Mouse (Mus musculus) thymus, adult 2 months (tissue): ENCODE data around the gene Rapgef3. TPM values are rescaled to one million over a fixed set of nuclear protein-coding genes. Genes with fewer than 3 reads are reported as not detected.

Source experiments
- DNase-seq: peaks from one replicate; pipeline ENCODE4 v3.0.0; 2021
- H3K27ac ChIP-seq: fragments of 200-500 bp; 2 replicates; pipeline ENCODE4 v1.5.1; 2012; ENCODE audit warnings: low read length, control low read depth; ENCODE audit not compliant: control insufficient read depth, insufficient read depth
- H3K27me3 ChIP-seq: fragments of 200-500 bp; 2 replicates; pipeline ENCODE4 v1.6.1; 2012; ENCODE audit warnings: mild to moderate bottlenecking, low read length, moderate library complexity, mixed read lengths; ENCODE audit not compliant: control insufficient read depth, insufficient read depth
- H3K36me3 ChIP-seq: fragments of 200-500 bp; 2 replicates; pipeline ENCODE4 v1.6.1; 2012; ENCODE audit warnings: mild to moderate bottlenecking, low read length, moderate library complexity; ENCODE audit not compliant: control insufficient read depth, insufficient read depth
- H3K4me1 ChIP-seq: fragments of 200-500 bp; replicated peaks from 2 replicates; pipeline ENCODE4 v1.6.1; 2012; ENCODE audit warnings: low read length; ENCODE audit not compliant: control insufficient read depth, insufficient read depth
- H3K4me3 ChIP-seq: fragments of 200-500 bp; 2 replicates; pipeline ENCODE4 v1.5.1; 2012; ENCODE audit warnings: mild to moderate bottlenecking, low read length, control low read depth, moderate library complexity; ENCODE audit not compliant: control insufficient read depth, insufficient read depth
- CTCF ChIP-seq: fragments of 200-500 bp; IDR thresholded peaks from 2 replicates; pipeline ENCODE4 v1.5.1; 2012; ENCODE audit warnings: mild to moderate bottlenecking, control low read depth, low read length, moderate library complexity, borderline replicate concordance; ENCODE audit not compliant: control insufficient read depth, poor library complexity, insufficient read depth; ENCODE audit errors: extremely low read depth
- POLR2A ChIP-seq: fragments of 200-500 bp; IDR thresholded peaks from 2 replicates; pipeline ENCODE4 v1.6.1; 2012; ENCODE audit warnings: mild to moderate bottlenecking, low read length, control low read depth, moderate library complexity; ENCODE audit not compliant: control insufficient read depth, poor library complexity, insufficient read depth; ENCODE audit errors: extremely low read depth
- WGBS: fragments of 180-500 bp; shearing (Covaris S2); methylation state at CpG from one replicate; pipeline ENCODE4 v1.1.7; 2018; 5-methylcytosine and 5-hydroxymethylcytosine counted together
- polyA plus RNA-seq: library from polyadenylated mRNA; depleted of rRNA; stranded (reverse); fragments of >200 nt; gene quantifications from 2 replicates; pipeline ENCODE4 v1.2.3, GENCODE M21; 2012

Rapgef3 gene
- polyA plus RNA-seq, 1 experiment, result 276 TPM

DNA sequence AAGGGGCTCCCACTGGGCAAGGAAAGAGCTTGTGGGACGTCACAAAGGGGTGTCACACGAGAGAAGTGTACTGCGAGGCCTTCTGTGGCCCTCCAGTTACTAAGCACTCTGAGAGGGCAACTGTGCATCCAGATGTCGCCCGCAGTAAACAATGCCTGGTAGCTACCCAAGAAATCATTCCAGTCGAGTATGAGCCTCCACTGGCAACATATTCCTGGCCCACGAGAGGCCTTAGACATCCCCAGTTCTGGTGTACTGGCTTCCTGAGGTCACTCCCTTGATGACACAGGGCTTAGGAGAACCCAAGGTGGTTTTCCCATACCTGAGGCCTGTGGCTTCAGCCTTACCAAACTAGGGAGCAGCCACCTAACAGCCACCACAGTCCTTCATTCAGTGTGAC is 45.1 kb upstream of the Rapgef3 start:
- Histone ChIP-seq H3K4me3 (no peak overlapping the region), H3K27me3 (no peaks in the 10 kb centered on the region), H3K4me1 (peaks cover 36% of the 10 kb centered on the region), H3K27ac (no peak overlapping the region), H3K36me3 (peaks cover 57% of the 10 kb centered on the region)
- no peak for DNase-seq
- 91% methylated on average over 7 of the region's 7 CpGs for WGBS
- no peak for TF ChIP-seq CTCF
- no peak for TF ChIP-seq POLR2A

DNA sequence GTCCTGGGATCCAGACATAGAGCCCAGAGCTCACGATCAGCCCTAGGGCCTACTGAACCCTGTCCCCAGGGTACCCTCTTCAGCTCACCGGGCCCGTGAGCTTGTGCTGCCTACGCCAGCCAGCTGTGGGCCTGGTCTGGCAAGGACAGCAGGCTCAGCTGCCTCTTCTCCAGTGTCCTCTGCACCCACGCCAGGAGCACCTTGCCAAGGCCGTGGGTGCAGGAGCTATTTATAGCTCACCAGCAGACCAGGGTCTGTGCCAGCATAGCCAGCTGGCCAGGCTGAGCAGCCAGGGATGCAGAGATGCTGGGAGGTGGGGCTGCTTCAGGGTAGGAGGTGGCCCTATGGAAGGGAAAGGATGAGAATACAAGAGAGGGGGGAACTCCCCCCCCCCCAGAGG is 44.4 kb upstream of the Rapgef3 start:
- no peak overlapping the region for H3K4me3 ChIP-seq
- WGBS, result 76% methylated on average over 6 of the region's 6 CpGs
- peaks cover 29% of the 10 kb centered on the region for H3K4me1 ChIP-seq
- no peaks in the 10 kb centered on the region for H3K27me3 ChIP-seq
- TF ChIP-seq POLR2A, result no peak
- no peak for TF ChIP-seq CTCF
- no peak overlapping the region for H3K27ac ChIP-seq
- DNase-seq, result no peak
- peaks cover 64% of the 10 kb centered on the region for H3K36me3 ChIP-seq

DNA sequence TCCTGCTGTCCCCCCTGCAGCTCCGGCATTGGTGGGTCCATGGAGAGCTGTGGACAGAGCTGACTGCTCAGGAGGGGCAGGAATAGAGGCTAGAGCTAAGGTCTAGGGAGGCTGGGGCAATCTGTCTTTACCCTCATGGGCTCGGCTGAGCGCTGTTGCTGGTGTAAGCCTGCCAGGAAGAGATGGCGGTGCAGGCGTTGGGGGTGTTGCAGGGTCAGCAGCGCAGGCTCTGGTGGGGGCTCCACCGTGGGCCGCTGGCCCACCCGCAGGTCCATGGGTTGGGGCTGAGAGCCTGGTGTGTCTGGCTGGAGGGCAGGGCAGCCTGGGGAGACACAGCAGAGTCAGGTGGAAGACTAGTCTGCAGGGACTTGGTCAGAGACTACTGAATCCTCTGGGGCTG is 43.5 kb upstream of the Rapgef3 start:
- TF ChIP-seq POLR2A (no peak), CTCF (no peak)
- Histone ChIP-seq H3K27ac (no peak overlapping the region), H3K36me3 (peaks cover 70% of the 10 kb centered on the region), H3K27me3 (no peaks in the 10 kb centered on the region), H3K4me1 (peaks cover 23% of the 10 kb centered on the region), H3K4me3 (no peak overlapping the region)
- WGBS, result 91% methylated on average over 9 of the region's 9 CpGs
- DNase-seq, result no peak

DNA sequence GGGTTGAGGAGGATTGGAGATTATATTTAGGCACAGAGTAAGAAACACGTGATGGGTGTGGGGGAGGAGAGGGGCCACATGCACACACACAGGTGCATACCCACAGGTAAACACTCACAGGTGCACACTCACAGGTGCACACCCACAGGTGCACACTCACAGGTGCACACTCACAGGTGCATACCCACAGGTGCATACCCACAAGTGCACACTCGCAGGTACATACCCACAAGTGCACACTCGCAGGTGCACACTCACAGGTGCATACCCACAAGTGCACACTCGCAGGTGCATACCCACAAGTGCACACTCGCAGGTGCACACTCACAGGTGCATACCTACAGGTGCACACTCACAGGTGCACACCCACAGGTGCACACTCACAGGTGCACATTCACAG is 42.6 kb upstream of the Rapgef3 start:
- H3K27me3 ChIP-seq, result no peaks in the 10 kb centered on the region
- no peak overlapping the region for H3K27ac ChIP-seq
- TF ChIP-seq CTCF (no peak), POLR2A (no peak)
- no peak overlapping the region for H3K4me3 ChIP-seq
- 95% methylated on average over 5 of the region's 5 CpGs for WGBS
- H3K36me3 ChIP-seq, result peaks cover 67% of the 10 kb centered on the region
- H3K4me1 ChIP-seq, result peaks cover 19% of the 10 kb centered on the region
- no peak for DNase-seq

DNA sequence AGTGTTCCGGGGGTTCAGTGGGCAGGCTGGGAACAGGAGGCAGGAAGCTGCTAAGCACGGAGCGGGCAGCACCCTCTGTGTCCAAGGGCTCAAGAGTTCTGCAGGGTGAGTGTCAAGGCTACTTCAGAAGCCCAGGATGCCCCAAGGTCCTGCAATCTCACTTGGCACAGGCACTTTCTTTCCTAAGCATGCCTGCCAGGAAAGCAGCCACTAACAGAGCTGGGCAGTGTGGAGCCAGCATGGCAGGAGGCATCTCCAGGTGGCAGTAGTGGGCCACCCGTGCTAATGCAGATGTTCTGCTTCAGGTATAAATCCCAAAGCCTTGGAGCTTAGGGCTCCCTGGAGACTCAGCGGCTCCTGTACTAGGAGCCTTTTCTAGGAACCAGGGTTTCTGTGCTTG is 42.2 kb upstream of the Rapgef3 start:
- no peak for DNase-seq
- H3K4me3 ChIP-seq, result no peak overlapping the region
- no peaks in the 10 kb centered on the region for H3K27me3 ChIP-seq
- H3K36me3 ChIP-seq, result peaks cover 71% of the 10 kb centered on the region
- WGBS, result 93% methylated on average over 5 of the region's 5 CpGs
- no peak overlapping the region for H3K27ac ChIP-seq
- peaks cover 15% of the 10 kb centered on the region for H3K4me1 ChIP-seq
- no peak for TF ChIP-seq CTCF
- no peak for TF ChIP-seq POLR2A

DNA sequence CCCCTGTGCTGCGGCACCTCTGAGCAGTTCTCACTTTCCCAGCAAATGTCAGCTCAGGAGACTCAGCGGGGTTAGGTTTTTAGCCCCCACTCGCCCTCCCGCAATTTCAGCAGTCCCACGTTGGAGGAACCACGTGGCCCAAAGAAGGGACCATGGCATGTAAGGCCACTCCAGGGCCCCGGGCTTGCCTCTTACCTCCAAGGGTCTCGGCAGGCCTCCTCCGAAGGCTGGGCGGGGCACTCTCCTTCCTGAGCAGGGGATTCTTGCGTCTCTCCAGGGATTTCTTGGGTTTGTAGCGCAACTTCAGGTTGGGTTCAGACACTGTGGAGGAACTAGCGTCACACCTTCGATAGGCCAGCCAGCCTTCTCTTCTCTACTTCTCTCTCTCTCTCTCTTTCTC is 41.4 kb upstream of the Rapgef3 start:
- TF ChIP-seq POLR2A, result no peak
- TF ChIP-seq CTCF, result no peak
- Histone ChIP-seq H3K27ac (no peak overlapping the region), H3K36me3 (peaks cover 77% of the 10 kb centered on the region), H3K4me3 (no peak overlapping the region), H3K4me1 (peaks cover 9% of the 10 kb centered on the region), H3K27me3 (no peaks in the 10 kb centered on the region)
- 98% methylated on average over 14 of the region's 14 CpGs for WGBS
- DNase-seq, result no peak

DNA sequence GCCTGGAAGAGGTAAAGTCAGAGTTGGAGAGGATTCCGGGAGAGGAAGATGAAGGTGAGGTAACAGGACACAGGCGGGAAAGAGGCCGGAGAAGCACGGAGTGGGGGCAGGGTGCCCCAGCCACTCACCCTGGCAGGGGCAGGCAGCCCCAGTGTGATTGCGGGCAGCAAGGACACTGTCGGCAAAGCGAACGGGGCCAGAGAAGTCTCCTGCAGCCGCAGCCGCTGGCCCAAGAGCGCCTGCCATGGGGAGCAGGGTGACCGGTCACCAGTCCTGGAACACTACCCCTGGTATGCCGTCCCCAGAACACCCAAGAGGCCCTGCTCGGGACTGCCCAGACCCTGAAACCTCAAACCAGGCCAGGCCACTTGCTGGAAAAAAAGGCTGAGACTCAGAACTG is 40.8 kb upstream of the Rapgef3 start:
- Histone ChIP-seq H3K4me3 (no peak overlapping the region), H3K27ac (no peak overlapping the region), H3K4me1 (peaks cover 3% of the 10 kb centered on the region), H3K36me3 (peaks cover 74% of the 10 kb centered on the region), H3K27me3 (no peaks in the 10 kb centered on the region)
- TF ChIP-seq POLR2A, result no peak
- WGBS, result 97% methylated on average over 14 of the region's 14 CpGs
- no peak for DNase-seq
